Mouse (Mus musculus) heart, adult 2 months (tissue): Measurements from ENCODE around the gene Arfgap3. TPM values are rescaled to one million over a fixed set of nuclear protein-coding genes. Genes with fewer than 3 reads are reported as not detected.
A peak's percentile ranks its signal among the peaks of the same experiment; 100 is the strongest.

Experiments
- DNase-seq, 2 experiments: peaks; one replicate each; pipeline ENCODE4 v3.0.0; 2021
- H3K27ac ChIP-seq: fragments of 200-600 bp; 2 replicates; pipeline ENCODE4 v1.8.1; 2022
- H3K27me3 ChIP-seq: fragments of 200-500 bp; 2 replicates; pipeline ENCODE4 v1.6.1; 2012; ENCODE audit warnings: mild to moderate bottlenecking, low read length, inconsistent platforms, mixed read lengths; ENCODE audit not compliant: control insufficient read depth, insufficient read depth
- H3K36me3 ChIP-seq: fragments of 200-500 bp; 2 replicates; pipeline ENCODE4 v1.6.1; 2012; ENCODE audit warnings: low read length, inconsistent platforms; ENCODE audit not compliant: control insufficient read depth, insufficient read depth
- H3K4me1 ChIP-seq: fragments of 200-500 bp; 2 replicates; pipeline ENCODE4 v1.6.1; 2011; ENCODE audit warnings: low read length; ENCODE audit not compliant: control insufficient read depth, insufficient read depth
- H3K4me3 ChIP-seq: fragments of 200-600 bp; 2 replicates; pipeline ENCODE4 v1.8.1; 2022
- H3K79me2 ChIP-seq: fragments of 200-500 bp; replicated peaks from 2 replicates; pipeline ENCODE4 v1.6.1; 2012; ENCODE audit warnings: mild to moderate bottlenecking, inconsistent platforms, low read length, moderate library complexity, mixed read lengths; ENCODE audit not compliant: control insufficient read depth, insufficient read depth
- H3K9ac ChIP-seq: fragments of 200-500 bp; 2 replicates; pipeline ENCODE4 v1.6.1; 2012; ENCODE audit warnings: low read depth, mild to moderate bottlenecking, control low read depth, inconsistent platforms, low read length, mixed read lengths
- CTCF ChIP-seq: fragments of 200-600 bp; IDR thresholded peaks from 2 replicates; pipeline ENCODE4 v1.8.1; 2022; ENCODE audit warnings: antibody characterized with exemption, mild to moderate bottlenecking, moderate library complexity
- EP300 ChIP-seq: fragments of 200-500 bp; IDR thresholded peaks from 2 replicates; pipeline ENCODE4 v1.6.1; 2011; ENCODE audit warnings: low read depth, low read length, control low read depth; ENCODE audit not compliant: insufficient read depth
- POLR2A ChIP-seq: fragments of 200-500 bp; IDR thresholded peaks from 2 replicates; pipeline ENCODE4 v1.6.1; 2011; ENCODE audit warnings: mild to moderate bottlenecking, low read depth, low read length, control low read depth; ENCODE audit not compliant: insufficient read depth
- WGBS: fragments of 180-500 bp; shearing (Covaris S2); methylation state at CpG from one replicate; pipeline ENCODE4 v1.1.7; 2018; 5-methylcytosine and 5-hydroxymethylcytosine counted together
- intact Hi-C: fragments of 180-260 bp; cut with DNase I; formaldehyde crosslinking; loops from one replicate; pipeline ENCODE4 v1.15.1; 2025
- polyA plus RNA-seq: library from polyadenylated mRNA; depleted of rRNA; stranded (reverse); fragments of >200 nt; gene quantifications from 2 replicates; pipeline ENCODE4 v1.2.3, GENCODE M21; 2012
- total RNA-seq, 2 experiments: library from RNA; stranded (reverse); gene quantifications; 2 replicates each; pipeline ENCODE4 v1.2.3; 2021

The Arfgap3 gene
- total and polyA plus RNA-seq, 3 experiments = 9.6 to 12.2 (median 9.8) TPM

- no peak overlapping the region for H3K4me3 ChIP-seq
- H3K9ac ChIP-seq = no peak overlapping the region
- H3K4me1 ChIP-seq = no peaks in the 10 kb centered on the region; the same call in 1 of the 2 replicates
- DNase-seq = no peak
- no peak for TF ChIP-seq EP300
- TF ChIP-seq CTCF = no peak
- no peak for TF ChIP-seq POLR2A
- intact Hi-C loops = no loop called here
- WGBS = 65% methylated on average over 1 of the region's 1 CpGs
- no peaks in the 10 kb centered on the region for H3K27me3 ChIP-seq
- H3K36me3 ChIP-seq = no peaks in the 10 kb centered on the region
- H3K27ac ChIP-seq = no peak overlapping the region
- no peaks in the 10 kb centered on the region for H3K79me2 ChIP-seq
These were observed 8.4 kb upstream of the Arfgap3 start for GRCm38 (mm10) chr15:83358476-83358875.

GRCm38 (mm10) chr15:83351546-83351945, 1.5 kb upstream of the Arfgap3 start:
- Histone ChIP-seq H3K27me3 (no peaks in the 10 kb centered on the region), H3K79me2 (no peaks in the 10 kb centered on the region), H3K9ac (no peak overlapping the region), H3K4me3 (no peak overlapping the region), H3K27ac (no peak overlapping the region), H3K4me1 (peaks cover 3% of the 10 kb centered on the region; the same call in 1 of the 2 replicates), H3K36me3 (no peaks in the 10 kb centered on the region)
- TF ChIP-seq POLR2A (no peak), EP300 (no peak), CTCF (no peak)
- intact Hi-C loops = no loop called here
- 92% methylated on average over 4 of the region's 4 CpGs for WGBS
- no peak for DNase-seq

GRCm38 (mm10) chr15:83350859-83351258, 812 bp upstream of the Arfgap3 start:
- no peak overlapping the region; the same call in 1 of the 2 replicates for H3K27ac ChIP-seq

GRCm38 (mm10) chr15:83349225-83349953, 658 bp downstream of the Arfgap3 start:
- Histone ChIP-seq H3K4me3 (peak overlapping the region; percentile 78), H3K4me1 (peaks cover 6% of the 10 kb centered on the region), H3K27me3 (no peaks in the 10 kb centered on the region), H3K36me3 (no peaks in the 10 kb centered on the region), H3K9ac (peak overlapping the region; percentile 76), H3K27ac (peak overlapping the region; percentile 70), H3K79me2 (no peaks in the 10 kb centered on the region)
- WGBS = 10% methylated on average over 8 of the region's 8 CpGs
- TF ChIP-seq POLR2A (no peak), EP300 (no peak), CTCF (no peak)
- DNase-seq = peak in 1 of 2 experiments; percentile 14
- intact Hi-C loops = no loop called here

More at GRCm38 (mm10) chr15:83350859-83351258, 812 bp upstream of the Arfgap3 start:
- WGBS = 86% methylated on average over 2 of the region's 2 CpGs
- Histone ChIP-seq H3K9ac (no peak overlapping the region), H3K79me2 (no peaks in the 10 kb centered on the region), H3K4me1 (peaks cover 3% of the 10 kb centered on the region; the same call in 1 of the 2 replicates), H3K27me3 (no peaks in the 10 kb centered on the region), H3K36me3 (no peaks in the 10 kb centered on the region), H3K4me3 (no peak overlapping the region)
- no peak for DNase-seq
- intact Hi-C loops = no loop called here
- TF ChIP-seq EP300 (no peak), POLR2A (no peak), CTCF (no peak)

- Histone ChIP-seq H3K27ac (no peak overlapping the region), H3K4me3 (no peak overlapping the region), H3K4me1 (peaks cover 6% of the 10 kb centered on the region), H3K79me2 (no peaks in the 10 kb centered on the region), H3K36me3 (no peaks in the 10 kb centered on the region), H3K9ac (no peak overlapping the region), H3K27me3 (no peaks in the 10 kb centered on the region)
- TF ChIP-seq CTCF = no peak
- TF ChIP-seq POLR2A = no peak
- TF ChIP-seq EP300 = no peak
- intact Hi-C loops = no loop called here
- 48% methylated on average over 4 of the region's 4 CpGs for WGBS
- no peak for DNase-seq
These were observed 1.3 kb downstream of the Arfgap3 start for GRCm38 (mm10) chr15:83348747-83349146.

- Histone ChIP-seq H3K9ac (no peak overlapping the region), H3K4me1 (peaks cover 6% of the 10 kb centered on the region), H3K36me3 (no peaks in the 10 kb centered on the region), H3K4me3 (no peak overlapping the region), H3K27me3 (no peaks in the 10 kb centered on the region), H3K79me2 (no peaks in the 10 kb centered on the region), H3K27ac (no peak overlapping the region)
- 91% methylated on average over 15 of the region's 15 CpGs for WGBS
- no peak for DNase-seq
- intact Hi-C loops = no loop called here
- TF ChIP-seq EP300 = no peak
- TF ChIP-seq CTCF = no peak
- no peak for TF ChIP-seq POLR2A
These were observed 4.0 kb downstream of the Arfgap3 start for GRCm38 (mm10) chr15:83345898-83346529.
